Comparison of ENCODE assay signal across 19 mouse cellular contexts in genomic region chr4:151301337-151301736, GRCm38 (mm10).
DNase-seq lines count a peak whose midpoint lies in the region; ATAC-seq and TF ChIP-seq lines count a peak whose summit lies in the region.
"Had no signal": no experiment of that assay in that cellular context is flagged by ENCODE, and none has a peak within 500 bp of the region (broad histone marks: within the 10 kb centered on the region; RNA-seq: fewer than 3 reads in every experiment).

No protein-coding gene starts in this region.

- WGBS in forebrain, embryonic 13.5 days = 59% methylated on average over 9 of the region's 9 CpGs
- WGBS in forebrain, embryonic 11.5 days = 65% methylated on average over 9 of the region's 9 CpGs
- 40% methylated on average over 9 of the region's 9 CpGs for WGBS in forebrain, postnatal 0 days

- peaks cover 25% of the 10 kb centered on the region for H3K4me1 ChIP-seq in forebrain, embryonic 13.5 days
- peaks cover 3% of the 10 kb centered on the region; the same call in 1 of the 2 replicates for H3K4me1 ChIP-seq in forebrain, embryonic 11.5 days (replicated peaks; ENCODE audit: control insufficient read depth, insufficient read depth, low read length)
- 0 out of 2 replicates have a peak, but pooled peaks cover 4% of the 10 kb centered on the region for H3K4me1 ChIP-seq in forebrain, postnatal 0 days (ENCODE audit: insufficient read depth)

- peak; percentile 52 for ATAC-seq in forebrain, embryonic 13.5 days
- no peak; the same call in 1 of the 2 replicates for ATAC-seq in forebrain, embryonic 11.5 days (replicated peaks; ENCODE audit: low FRiP score)
- ATAC-seq in forebrain, postnatal 0 days = peak; percentile 65
- no peak for ATAC-seq in granulocyte monocyte progenitor cell, adult 5-6 weeks (replicated peaks; ENCODE audit: poor library complexity, severe bottlenecking)

- DNase-seq in forebrain, embryonic 11.5 days (ENCODE audit: low spot score) = no peak
- DNase-seq in left cerebral cortex, postnatal 4 days = peak; percentile 34
- no peak for DNase-seq in left cerebral cortex, adult 9 months (ENCODE audit: low spot score in 2 of 2)
- DNase-seq in forebrain, postnatal 0 days = peak; percentile 45
- DNase-seq in adrenal gland, postnatal 14 days = no peak
- DNase-seq: gastrocnemius, postnatal 10 days; layer of hippocampus, adult 9-11 months; lung, adult 18-20 months; thymus, adult 18-20 months had no signal

- intact Hi-C loops in left cerebral cortex, postnatal 4 days (cut with DNase I) = no loop called here

- H3K9ac ChIP-seq in forebrain, embryonic 13.5 days = no peak overlapping the region
- no peak overlapping the region for H3K9ac ChIP-seq in forebrain, embryonic 11.5 days (ENCODE audit: low read length)
- no peak overlapping the region for H3K9ac ChIP-seq in forebrain, postnatal 0 days
- H3K9ac ChIP-seq: embryonic facial prominence, embryonic 12.5 days; heart, embryonic 15.5 days had no signal

- TF ChIP-seq CTCF in forebrain, postnatal 0 days (IDR thresholded peaks at IDR 0.05; ENCODE audit: low read depth) = no peak

- no peaks in the 10 kb centered on the region for H3K9me3 ChIP-seq in forebrain, embryonic 13.5 days (replicated peaks)
- no peaks in the 10 kb centered on the region for H3K9me3 ChIP-seq in forebrain, embryonic 11.5 days (ENCODE audit: control insufficient read depth, low read length)
- H3K9me3 ChIP-seq in forebrain, postnatal 0 days (ENCODE audit: low read length) = no peaks in the 10 kb centered on the region
- H3K9me3 ChIP-seq: embryonic facial prominence, embryonic 12.5 days; heart, embryonic 15.5 days; hindbrain, embryonic 10.5 days had no signal

- no peak overlapping the region for H3K4me3 ChIP-seq in forebrain, embryonic 13.5 days
- no peak overlapping the region for H3K4me3 ChIP-seq in forebrain, embryonic 11.5 days (ENCODE audit: low read depth, low read length)
- no peak overlapping the region for H3K4me3 ChIP-seq in forebrain, postnatal 0 days (ENCODE audit: low read depth, low read length)
- H3K4me3 ChIP-seq: embryonic facial prominence, embryonic 12.5 days; erythroblast, embryonic 14.5 days; heart, embryonic 15.5 days; hindbrain, embryonic 10.5 days; left cerebral cortex, adult 2 months; megakaryocyte, embryonic 14.5 days had no signal

- H3K27me3 ChIP-seq in forebrain, embryonic 13.5 days = peaks cover 22% of the 10 kb centered on the region
- H3K27me3 ChIP-seq in forebrain, embryonic 11.5 days (ENCODE audit: control insufficient read depth, insufficient read depth, low read length) = no peaks in the 10 kb centered on the region
- H3K27me3 ChIP-seq in forebrain, postnatal 0 days (ENCODE audit: insufficient read depth, low read length) = peaks cover 12% of the 10 kb centered on the region
- H3K27me3 ChIP-seq: CH12.LX; heart, embryonic 15.5 days had no signal

- H3K4me2 ChIP-seq in forebrain, embryonic 13.5 days = no peak overlapping the region
- no peak overlapping the region for H3K4me2 ChIP-seq in forebrain, embryonic 11.5 days (ENCODE audit: low read depth, low read length, severe bottlenecking)
- no peak overlapping the region for H3K4me2 ChIP-seq in forebrain, postnatal 0 days (ENCODE audit: low read depth)
- H3K4me2 ChIP-seq: embryonic facial prominence, embryonic 12.5 days; heart, embryonic 15.5 days; liver, embryonic 11.5 days had no signal

- H3K27ac ChIP-seq in forebrain, embryonic 13.5 days = no peak overlapping the region
- H3K27ac ChIP-seq in forebrain, embryonic 11.5 days (ENCODE audit: low read depth, low read length) = no peak overlapping the region
- no peak overlapping the region for H3K27ac ChIP-seq in forebrain, postnatal 0 days (ENCODE audit: low read depth, low read length)
- H3K27ac ChIP-seq: left cerebral cortex, adult 2 months had no signal

- H3K36me3 ChIP-seq in forebrain, embryonic 13.5 days (ENCODE audit: poor library complexity, severe bottlenecking) = no peaks in the 10 kb centered on the region
- no peaks in the 10 kb centered on the region for H3K36me3 ChIP-seq in forebrain, embryonic 11.5 days (ENCODE audit: control insufficient read depth, insufficient read depth, low read length)
- no peaks in the 10 kb centered on the region for H3K36me3 ChIP-seq in forebrain, postnatal 0 days (ENCODE audit: insufficient read depth)
- H3K36me3 ChIP-seq: embryonic facial prominence, embryonic 12.5 days; heart, embryonic 15.5 days; hindbrain, embryonic 10.5 days had no signal

Comparison
In these comparisons a context has a peak if more than half of its experiments do, and no peak if none do; other contexts are left out.
1. ATAC-seq: peak in forebrain, embryonic 13.5 days (single experiment) and forebrain, postnatal 0 days (single experiment); none in forebrain, embryonic 11.5 days (single experiment) and granulocyte monocyte progenitor cell, adult 5-6 weeks (single experiment).
2. DNase-seq: peak in left cerebral cortex, postnatal 4 days (single experiment) and forebrain, postnatal 0 days (single experiment); none in forebrain, embryonic 11.5 days (single experiment), left cerebral cortex, adult 9 months (0 of 2) and adrenal gland, postnatal 14 days (single experiment).